Comparison of ENCODE assay signal across 7 mouse cellular contexts in the genomic region with DNA sequence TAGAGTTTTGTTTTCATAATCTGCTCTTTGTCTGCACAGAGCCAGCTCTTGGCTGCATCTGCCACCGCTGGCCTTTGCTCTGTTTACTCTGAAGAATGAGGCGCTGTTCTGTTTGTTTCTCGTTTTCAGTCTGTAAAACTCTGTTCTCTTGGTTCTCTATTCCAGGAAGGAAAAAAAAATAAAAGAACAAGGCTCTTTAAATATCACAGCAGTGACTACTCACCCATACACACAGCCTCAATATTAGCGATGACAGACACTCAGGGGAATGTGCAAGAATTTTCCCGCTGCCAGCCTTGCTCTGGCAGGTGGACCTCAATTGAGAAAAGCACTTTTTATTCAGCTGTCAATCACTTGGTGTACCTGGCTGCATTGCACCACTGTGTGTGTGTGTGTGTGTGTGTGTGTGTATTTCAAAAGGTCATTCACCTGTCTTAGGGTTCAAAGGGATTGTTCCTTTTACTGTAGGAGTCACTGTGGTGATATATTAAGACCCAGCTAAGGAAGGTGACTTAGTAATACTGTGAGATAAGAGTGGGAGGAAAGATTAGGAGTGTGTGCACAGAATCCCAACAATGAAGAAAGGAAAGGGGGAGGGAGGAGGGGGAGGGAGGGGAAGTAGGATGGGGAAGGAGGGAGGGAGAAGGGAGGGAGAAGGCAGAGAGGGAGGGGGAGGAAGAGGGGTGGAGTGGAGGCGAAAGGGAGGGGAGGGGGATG. TPM values are rescaled to one million over a fixed set of nuclear protein-coding genes. Genes with fewer than 3 reads are reported as not detected.
DNase-seq lines count a peak whose midpoint lies in the region; ATAC-seq lines count a peak whose summit lies in the region.

No protein-coding gene starts in this region.

- peak overlapping the region; percentile 27; the same call in 1 of the 2 replicates for H3K27ac ChIP-seq in forebrain, embryonic 14.5 days (ENCODE audit: low read depth, low read length)

- 0 out of 2 replicates have a peak overlapping the region, but pooled peaks have one; percentile 7 for H3K4me2 ChIP-seq in forebrain, embryonic 14.5 days (ENCODE audit: low read length)

- no peaks in the 10 kb centered on the region for H3K9me3 ChIP-seq in forebrain, embryonic 14.5 days (replicated peaks; ENCODE audit: control insufficient read depth, low read length)

- no peaks in the 10 kb centered on the region for H3K36me3 ChIP-seq in forebrain, embryonic 14.5 days (ENCODE audit: control insufficient read depth, insufficient read depth, low read length)

- peak overlapping the region; percentile 32; the same call in 1 of the 2 replicates for H3K9ac ChIP-seq in forebrain, embryonic 14.5 days (ENCODE audit: low read length)

- 10% methylated on average over 6 of the region's 6 CpGs for WGBS in forebrain, embryonic 14.5 days

- peak; percentile 25 to 32 for DNase-seq in left cerebral cortex, adult 9 months (ENCODE audit: low spot score in 2 of 2)
- DNase-seq in left cerebral cortex, postnatal 36 days (ENCODE audit: low spot score in 2 of 2), result no peak
- peak; percentile 37 for DNase-seq in forebrain, embryonic 14.5 days (ENCODE audit: low spot score)
- DNase-seq in kidney, postnatal 14 days, result peak; percentile 44
- DNase-seq in retina, embryonic 14.5 days (ENCODE audit: low spot score), result peak; percentile 45
- DNase-seq in spleen, postnatal 14 days (ENCODE audit: low spot score in 2 of 2), result no peak

- intact Hi-C loops in left cerebral cortex, postnatal 36 days (cut with DNase I), result no loop called here

- H3K4me3 ChIP-seq in forebrain, embryonic 14.5 days (ENCODE audit: low read depth, low read length), result no peak overlapping the region

- 0 out of 2 replicates have a peak, but pooled peaks cover 3% of the 10 kb centered on the region for H3K27me3 ChIP-seq in forebrain, embryonic 14.5 days (replicated peaks; ENCODE audit: control insufficient read depth, insufficient read depth, low read length)

- H3K4me1 ChIP-seq in forebrain, embryonic 14.5 days (ENCODE audit: control insufficient read depth, insufficient read depth, low read length), result peaks cover 27% of the 10 kb centered on the region

- ATAC-seq in forebrain, embryonic 14.5 days, result no peak
- ATAC-seq in cerebellum, adult (ENCODE audit: insufficient number of reproducible peaks, low FRiP score, low TSS enrichment), result no peak

RNA-seq across cellular contexts. Expression of a gene that starts 42.7 kb away (rescaled TPM):
- total RNA-seq in left cerebral cortex, postnatal 36 days (2021), result 10 to 100 TPM; 49.7 to 66.6 TPM
- 3.9 and 4.0 TPM in 2 replicates for polyA plus RNA-seq in forebrain, embryonic 14.5 days (2014; fragmentation: Nextera tagmentation; extraction: Ambion mirVana)

Comparison
In these comparisons a context has a peak if more than half of its experiments do, and no peak if none do; other contexts are left out.
1. DNase-seq: peak in left cerebral cortex, adult 9 months (2 of 2), forebrain, embryonic 14.5 days (single experiment), kidney, postnatal 14 days (single experiment) and retina, embryonic 14.5 days (single experiment); none in left cerebral cortex, postnatal 36 days (0 of 2) and spleen, postnatal 14 days (0 of 2).